Mouse (Mus musculus): Measurements from ENCODE around the gene Nat8f3. TPM values are rescaled to one million over a fixed set of nuclear protein-coding genes. Genes with fewer than 3 reads are reported as not detected.
"Not testable (repeated sequence)": the region's sequence is repeated elsewhere in the genome, so short reads cannot be mapped to it uniquely, and the experiment has no call there.

Nat8f3 gene
- polyA plus RNA-seq (2016; fragmentation: Nextera tagmentation; extraction: Ambion mirVana), result not detected in 2 replicates

DNA sequence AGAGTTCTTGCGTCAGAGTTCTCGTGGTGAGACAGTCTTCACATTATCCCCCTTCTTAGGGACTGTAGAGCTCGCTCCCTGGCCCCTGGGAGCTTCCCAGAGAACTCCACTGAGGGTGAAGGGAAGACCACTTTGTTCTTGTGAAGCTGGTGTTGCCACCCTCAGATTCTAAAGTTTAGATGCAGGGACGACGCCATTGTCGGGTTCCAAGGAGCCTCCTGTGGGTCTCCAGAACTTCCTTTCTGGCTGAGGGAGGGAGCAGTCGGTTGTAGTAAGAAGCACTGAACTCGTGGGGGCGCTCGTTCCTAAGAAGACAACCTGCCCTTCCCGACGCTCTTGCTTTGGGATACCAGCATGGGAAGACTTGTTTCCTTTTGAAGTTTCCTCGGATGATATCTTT, at the start of gene Nat8f3:
TSS of gene Nat8f3 (minus strand) at position 223 of the 400 bp plus-strand sequence.
- ATAC-seq; H3K27ac ChIP-seq; H3K4me1 ChIP-seq; H3K27me3 ChIP-seq (replicated peaks); H3K9me3 ChIP-seq (replicated peaks); H3K4me3 ChIP-seq; H3K4me2 ChIP-seq; H3K9ac ChIP-seq; H3K36me3 ChIP-seq: not testable (repeated sequence)
- WGBS (ENCODE audit: insufficient replicate concordance), result 60% methylated on average over 13 of the region's 13 CpGs

DNA sequence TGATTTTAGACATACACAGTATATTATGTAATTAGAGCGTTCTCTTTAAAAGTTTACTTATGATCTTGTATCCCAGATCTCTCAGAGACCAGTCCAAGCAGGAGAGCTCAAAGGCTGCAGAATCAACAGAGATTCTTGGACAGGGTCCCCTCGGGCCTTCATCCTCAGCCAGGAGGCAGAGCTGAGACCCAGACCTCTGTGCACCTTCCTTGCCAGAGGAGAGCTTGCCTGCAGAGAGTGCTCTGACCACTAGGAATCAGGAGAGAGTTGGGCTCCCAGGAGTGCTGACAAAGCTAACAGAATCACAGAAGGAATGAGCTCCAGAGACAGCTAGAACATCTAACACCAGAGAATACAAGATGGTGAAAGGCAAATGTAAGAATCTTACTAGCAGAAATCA, 47.8 kb upstream of the Nat8f3 start:
- Histone ChIP-seq H3K36me3 (no peaks in the 10 kb centered on the region), H3K9ac (no peak overlapping the region), H3K27me3 (replicated peaks) (no peaks in the 10 kb centered on the region), H3K9me3 (replicated peaks) (no peaks in the 10 kb centered on the region), H3K4me3 (no peak overlapping the region), H3K27ac (no peak overlapping the region), H3K4me2 (no peak overlapping the region), H3K4me1 (no peaks in the 10 kb centered on the region)
- WGBS (ENCODE audit: insufficient replicate concordance), result 61% methylated on average over 2 of the region's 2 CpGs
- ATAC-seq, result no peak

DNA sequence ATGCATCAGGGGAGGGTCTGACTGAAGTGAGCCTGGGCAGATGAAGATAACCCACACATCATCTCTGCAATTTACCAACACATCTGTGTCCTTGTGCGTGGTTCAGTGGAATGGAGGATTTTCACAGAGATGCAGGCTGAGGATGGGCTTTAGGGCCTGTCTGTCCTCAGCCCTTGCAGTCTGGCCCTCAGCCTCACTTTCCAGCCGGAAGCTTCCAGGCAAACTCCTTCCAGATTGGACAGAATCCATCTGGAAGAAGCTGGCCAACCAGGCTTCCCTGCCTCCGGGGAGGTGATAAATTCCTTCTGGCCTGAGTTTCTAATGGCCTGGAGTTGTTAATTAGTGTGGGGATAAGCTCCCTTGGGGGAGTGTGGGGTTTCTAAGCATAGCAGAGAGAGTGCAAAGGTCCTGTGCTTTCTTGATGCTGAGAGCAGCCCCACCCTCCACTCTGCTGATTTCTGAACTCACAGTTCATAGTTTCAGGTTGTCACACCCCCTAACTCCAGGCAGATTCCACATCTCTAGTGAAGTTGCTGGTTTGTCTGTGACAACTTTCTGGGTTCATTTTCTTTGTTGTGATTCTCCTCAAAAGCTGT, 45.5 kb upstream of the Nat8f3 start:
- H3K9ac ChIP-seq; H3K9me3 ChIP-seq (replicated peaks); H3K36me3 ChIP-seq; H3K4me2 ChIP-seq; H3K27ac ChIP-seq; H3K27me3 ChIP-seq (replicated peaks); H3K4me3 ChIP-seq; ATAC-seq; H3K4me1 ChIP-seq: not testable (repeated sequence)
- WGBS (ENCODE audit: insufficient replicate concordance), result 48% methylated on average over 3 of the region's 3 CpGs

DNA sequence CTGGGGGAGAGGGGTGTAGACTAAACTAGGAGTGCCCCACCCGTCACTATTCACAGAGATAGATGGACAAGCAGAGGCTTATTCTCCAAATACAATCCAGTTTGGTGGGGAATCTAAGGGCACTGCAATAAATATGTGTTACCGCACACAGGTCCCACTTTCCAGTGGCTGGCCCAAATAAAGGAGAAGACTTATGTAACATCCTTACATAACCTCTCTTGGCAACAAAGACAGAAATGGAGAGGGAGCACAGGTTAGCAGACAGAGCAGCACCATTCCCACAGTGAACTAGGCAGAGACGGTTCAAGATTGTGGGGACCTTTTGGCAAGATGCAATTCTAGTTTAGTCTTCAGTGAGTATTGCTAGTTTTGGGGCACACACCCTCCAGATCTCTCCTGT, 45.0 kb upstream of the Nat8f3 start:
- not testable (repeated sequence) for H3K9ac ChIP-seq
- 58% methylated on average over 3 of the region's 3 CpGs for WGBS (ENCODE audit: insufficient replicate concordance)

DNA sequence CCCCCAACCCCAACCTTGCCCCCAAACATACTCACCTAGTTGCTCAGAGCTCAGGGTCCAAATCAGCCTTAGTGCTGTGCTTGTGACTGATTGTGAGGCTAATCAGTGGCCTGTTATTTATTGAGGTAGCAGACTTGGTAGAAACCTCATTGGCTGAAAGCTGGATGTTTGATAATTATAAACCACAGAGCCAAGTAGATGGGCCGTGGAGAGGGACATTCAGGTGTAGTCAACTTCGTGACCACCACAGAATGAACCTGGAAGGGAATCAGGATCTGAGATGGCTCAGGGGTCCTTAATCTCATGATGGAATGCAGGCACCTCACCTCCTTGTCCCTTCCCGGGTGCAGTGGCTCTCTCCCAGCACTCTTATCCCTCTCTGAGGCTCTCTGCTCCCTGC, 44.2 kb upstream of the Nat8f3 start:
- not testable (repeated sequence) for ATAC-seq; H3K4me2 ChIP-seq; H3K36me3 ChIP-seq; H3K9me3 ChIP-seq (replicated peaks); H3K4me3 ChIP-seq; H3K27me3 ChIP-seq (replicated peaks); H3K4me1 ChIP-seq; H3K27ac ChIP-seq; H3K9ac ChIP-seq
- 41% methylated on average over 3 of the region's 3 CpGs for WGBS (ENCODE audit: insufficient replicate concordance)

More for the DNA sequence above, 45.0 kb upstream of the Nat8f3 start:
- H3K9me3 ChIP-seq (replicated peaks); H3K36me3 ChIP-seq; H3K4me3 ChIP-seq; H3K4me1 ChIP-seq; H3K27ac ChIP-seq; H3K4me2 ChIP-seq; ATAC-seq; H3K27me3 ChIP-seq (replicated peaks): not testable (repeated sequence)

DNA sequence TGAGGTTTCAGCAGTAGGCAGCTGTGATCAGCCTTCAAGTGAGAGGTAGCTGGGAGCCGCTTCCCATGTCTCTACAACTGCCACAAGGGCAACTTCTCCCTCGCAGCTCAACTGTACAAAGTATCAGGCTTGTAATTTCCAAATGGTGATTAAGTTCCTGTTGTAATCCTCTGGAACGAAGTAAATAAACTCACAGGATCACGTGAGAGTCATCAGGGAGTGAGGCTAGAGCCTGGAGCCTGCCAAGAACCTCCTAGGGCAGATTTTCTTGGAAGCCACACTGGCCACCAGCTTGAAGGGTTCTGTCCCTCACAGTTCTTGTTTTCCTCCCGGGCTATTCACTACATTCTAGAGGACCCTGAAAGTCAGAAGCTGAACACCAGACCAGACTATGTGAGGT, 37.6 kb upstream of the Nat8f3 start:
- H3K4me3 ChIP-seq; ATAC-seq; H3K27ac ChIP-seq; H3K9ac ChIP-seq; H3K27me3 ChIP-seq (replicated peaks); H3K4me1 ChIP-seq; H3K9me3 ChIP-seq (replicated peaks); H3K36me3 ChIP-seq; H3K4me2 ChIP-seq: not testable (repeated sequence)
- 52% methylated on average over 5 of the region's 5 CpGs for WGBS (ENCODE audit: insufficient replicate concordance)

DNA sequence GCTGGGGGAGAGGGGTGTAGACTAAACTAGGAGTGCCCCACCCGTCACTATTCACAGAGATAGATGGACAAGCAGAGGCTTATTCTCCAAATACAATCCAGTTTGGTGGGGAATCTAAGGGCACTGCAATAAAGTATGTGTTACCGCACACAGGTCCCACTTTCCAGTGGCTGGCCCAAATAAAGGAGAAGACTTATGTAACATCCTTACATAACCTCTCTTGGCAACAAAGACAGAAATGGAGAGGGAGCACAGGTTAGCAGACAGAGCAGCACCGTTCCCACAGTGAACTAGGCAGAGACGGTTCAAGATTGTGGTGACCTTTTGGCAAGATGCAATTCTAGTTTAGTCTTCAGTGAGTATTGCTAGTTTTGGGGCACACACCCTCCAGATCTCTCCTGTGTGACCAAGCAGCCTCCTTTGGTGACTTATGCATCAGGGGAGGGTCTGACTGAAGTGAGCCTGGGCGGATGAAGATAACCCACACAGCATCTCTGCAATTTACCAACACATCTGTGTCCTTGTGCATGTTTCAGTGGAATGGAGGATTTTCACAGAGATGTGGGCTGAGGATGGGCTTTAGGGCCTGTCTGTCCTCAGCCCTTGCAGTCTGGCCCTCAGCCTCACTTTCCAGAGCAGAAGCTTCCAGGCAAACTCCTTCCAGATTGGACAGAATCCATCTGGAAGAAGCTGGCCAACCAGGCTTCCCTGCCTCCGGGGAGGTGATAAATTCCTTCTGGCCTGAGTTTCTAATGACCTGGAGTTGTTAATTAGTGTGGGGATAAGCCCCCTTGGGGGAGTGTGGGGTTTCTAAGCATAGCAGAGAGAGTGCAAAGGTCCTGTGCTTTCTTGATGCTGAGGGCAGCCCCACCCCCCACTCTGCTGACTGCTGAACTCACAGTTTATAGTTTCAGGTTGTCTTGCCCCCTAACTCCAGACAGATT, 2.2 kb downstream of the Nat8f3 start:
- not testable (repeated sequence) for ATAC-seq, H3K9ac ChIP-seq
- WGBS (ENCODE audit: insufficient replicate concordance), result 66% methylated on average over 6 of the region's 6 CpGs

DNA sequence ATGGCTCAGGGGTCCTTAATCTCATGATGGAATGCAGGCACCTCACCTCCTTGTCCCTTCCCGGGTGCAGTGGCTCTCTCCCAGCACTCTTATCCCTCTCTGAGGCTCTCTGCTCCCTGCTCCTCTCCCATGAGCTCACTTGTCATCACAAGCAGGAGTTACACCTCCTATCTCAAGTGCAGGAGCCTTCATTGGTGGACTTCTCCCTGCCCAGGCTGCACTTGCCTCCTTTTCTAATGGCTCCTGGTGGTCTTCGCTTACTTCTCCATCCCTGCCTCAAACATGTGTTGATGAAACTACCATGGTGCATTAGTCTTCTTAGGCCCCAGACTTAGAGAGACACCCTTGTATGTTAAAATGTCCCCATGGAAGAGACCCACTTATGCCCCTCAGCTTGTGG, 2.9 kb downstream of the Nat8f3 start:
- not testable (repeated sequence) for H3K27me3 ChIP-seq (replicated peaks); H3K27ac ChIP-seq; H3K36me3 ChIP-seq; ATAC-seq; H3K9ac ChIP-seq; H3K4me2 ChIP-seq; H3K9me3 ChIP-seq (replicated peaks); H3K4me3 ChIP-seq; H3K4me1 ChIP-seq
- WGBS (ENCODE audit: insufficient replicate concordance), result 48% methylated on average over 2 of the region's 2 CpGs

More for the DNA sequence above, 2.2 kb downstream of the Nat8f3 start:
- not testable (repeated sequence) for H3K4me2 ChIP-seq; H3K27ac ChIP-seq; H3K27me3 ChIP-seq (replicated peaks); H3K9me3 ChIP-seq (replicated peaks); H3K4me1 ChIP-seq; H3K4me3 ChIP-seq; H3K36me3 ChIP-seq

DNA sequence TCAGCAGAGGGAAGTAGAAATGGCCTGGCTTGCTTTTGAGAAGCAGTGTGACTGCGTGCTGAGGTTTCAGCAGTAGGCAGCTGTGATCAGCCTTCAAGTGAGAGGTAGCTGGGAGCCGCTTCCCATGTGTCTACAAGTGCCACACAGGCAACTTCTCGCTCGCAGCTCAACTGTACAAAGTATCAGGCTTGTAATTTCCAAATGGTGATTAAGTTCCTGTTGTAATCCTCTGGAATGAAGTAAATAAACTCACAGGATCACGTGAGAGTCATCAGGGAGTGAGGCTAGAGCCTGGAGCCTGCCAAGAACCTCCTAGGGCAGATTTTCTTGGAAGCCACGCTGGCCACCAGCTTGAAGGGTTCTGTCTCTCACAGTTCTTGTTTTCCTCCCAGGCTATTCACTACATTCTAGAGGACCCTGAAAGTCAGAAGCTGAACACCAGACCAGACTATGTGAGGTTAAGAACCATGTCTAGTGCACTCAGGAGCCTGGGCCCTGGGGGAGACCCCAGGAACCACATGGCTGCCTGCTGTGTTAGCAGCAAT, 9.8 kb downstream of the Nat8f3 start:
- H3K36me3 ChIP-seq; H3K9ac ChIP-seq; H3K4me1 ChIP-seq; ATAC-seq; H3K27ac ChIP-seq; H3K4me2 ChIP-seq; H3K9me3 ChIP-seq (replicated peaks); H3K27me3 ChIP-seq (replicated peaks); H3K4me3 ChIP-seq: not testable (repeated sequence)
- 29% methylated on average over 3 of the region's 6 CpGs for WGBS (ENCODE audit: insufficient replicate concordance)

DNA sequence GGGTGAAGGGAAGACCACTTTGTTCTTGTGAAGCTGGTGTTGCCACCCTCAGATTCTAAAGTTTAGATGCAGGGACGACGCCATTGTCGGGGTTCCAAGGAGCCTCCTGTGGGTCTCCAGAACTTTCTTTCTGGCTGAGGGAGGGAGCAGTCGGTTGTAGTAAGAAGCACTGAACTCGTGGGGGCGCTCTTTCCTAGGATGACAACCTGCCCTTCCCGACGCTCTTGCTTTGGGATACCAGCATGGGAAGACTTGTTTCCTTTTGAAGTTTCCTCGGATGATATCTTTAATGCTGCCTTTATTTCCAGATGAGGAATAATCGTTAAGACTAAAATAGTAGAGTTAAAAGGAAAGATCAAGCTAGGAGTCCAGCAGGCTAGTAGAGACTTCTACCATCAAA, 52.4 kb downstream of the Nat8f3 start, which contains the start of gene Nat8f7:
TSS of gene Nat8f7 (minus strand) at position 101 of the 400 bp plus-strand sequence.
- H3K9ac ChIP-seq; H3K36me3 ChIP-seq; H3K27me3 ChIP-seq (replicated peaks); ATAC-seq; H3K27ac ChIP-seq; H3K4me2 ChIP-seq; H3K4me3 ChIP-seq; H3K4me1 ChIP-seq; H3K9me3 ChIP-seq (replicated peaks): not testable (repeated sequence)
- 62% methylated on average over 10 of the region's 10 CpGs for WGBS (ENCODE audit: insufficient replicate concordance)

DNA sequence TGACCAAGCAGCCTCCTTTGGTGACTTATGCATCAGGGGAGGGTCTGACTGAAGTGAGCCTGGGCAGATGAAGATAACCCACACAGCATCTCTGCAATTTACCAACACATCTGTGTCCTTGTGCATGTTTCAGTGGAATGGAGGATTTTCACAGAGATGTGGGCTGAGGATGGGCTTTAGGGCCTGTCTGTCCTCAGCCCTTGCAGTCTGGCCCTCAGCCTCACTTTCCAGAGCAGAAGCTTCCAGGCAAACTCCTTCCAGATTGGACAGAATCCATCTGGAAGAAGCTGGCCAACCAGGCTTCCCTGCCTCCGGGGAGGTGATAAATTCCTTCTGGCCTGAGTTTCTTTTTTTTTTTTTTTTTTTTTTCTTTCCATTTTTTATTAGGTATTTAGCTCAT, 55.9 kb downstream of the Nat8f3 start:
- H3K36me3 ChIP-seq; H3K4me1 ChIP-seq; H3K27ac ChIP-seq; H3K27me3 ChIP-seq (replicated peaks); H3K4me3 ChIP-seq; H3K4me2 ChIP-seq; ATAC-seq; H3K9ac ChIP-seq; H3K9me3 ChIP-seq (replicated peaks): not testable (repeated sequence)
- 75% methylated on average over 1 of the region's 1 CpGs for WGBS (ENCODE audit: insufficient replicate concordance)

DNA sequence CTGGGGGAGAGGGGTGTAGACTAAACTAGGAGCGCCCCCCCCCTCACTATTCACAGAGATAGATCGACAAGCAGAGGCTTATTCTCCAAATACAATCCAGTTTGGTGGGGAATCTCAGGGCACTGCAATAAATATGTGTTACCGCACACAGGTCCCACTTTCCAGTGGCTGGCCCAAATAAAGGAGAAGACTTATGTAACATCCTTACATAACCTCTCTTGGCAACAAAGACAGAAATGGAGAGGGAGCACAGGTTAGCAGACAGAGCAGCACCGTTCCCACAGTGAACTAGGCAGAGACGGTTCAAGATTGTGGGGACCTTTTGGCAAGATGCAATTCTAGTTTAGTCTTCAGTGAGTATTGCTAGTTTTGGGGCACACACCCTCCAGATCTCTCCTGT, 56.3 kb downstream of the Nat8f3 start:
- not testable (repeated sequence) for ATAC-seq; H3K9ac ChIP-seq; H3K9me3 ChIP-seq (replicated peaks); H3K27ac ChIP-seq; H3K27me3 ChIP-seq (replicated peaks); H3K4me2 ChIP-seq; H3K4me1 ChIP-seq; H3K36me3 ChIP-seq; H3K4me3 ChIP-seq
- 66% methylated on average over 5 of the region's 5 CpGs for WGBS (ENCODE audit: insufficient replicate concordance)

Data from liver, embryonic 12.5 days (tissue).